Mouse (Mus musculus) kidney, postnatal 10 days (tissue): ENCODE data around the gene Slc2a13.

Experiments
- DNase-seq: peaks from one replicate; pipeline ENCODE4 v3.0.0; 2021; ENCODE audit warnings: mixed read lengths

Gene Slc2a13

GRCm38 (mm10) chr15:91502235-91502634 is 70.8 kb downstream of the Slc2a13 start:
- DNase-seq = no peak

GRCm38 (mm10) chr15:91495014-91495413 is 78.0 kb downstream of the Slc2a13 start:
- DNase-seq = no peak

GRCm38 (mm10) chr15:91479924-91480615 is 93.0 kb downstream of the Slc2a13 start:
- DNase-seq = no peak

GRCm38 (mm10) chr15:91477766-91478165 is 95.3 kb downstream of the Slc2a13 start:
- peak; percentile 70 for DNase-seq

GRCm38 (mm10) chr15:91473690-91474409 is 99.2 kb downstream of the Slc2a13 start:
- no peak for DNase-seq

GRCm38 (mm10) chr15:91465331-91465730 is 107.7 kb downstream of the Slc2a13 start:
- no peak for DNase-seq

GRCm38 (mm10) chr15:91463857-91464435 is 109.1 kb downstream of the Slc2a13 start:
- DNase-seq = no peak

- DNase-seq = peak; percentile 10
These were observed 109.9 kb downstream of the Slc2a13 start for GRCm38 (mm10) chr15:91463026-91463661.

- peak; percentile 27 for DNase-seq
These were observed 111.1 kb downstream of the Slc2a13 start for GRCm38 (mm10) chr15:91461940-91462339.

GRCm38 (mm10) chr15:91457202-91457601 is 115.9 kb downstream of the Slc2a13 start:
- DNase-seq = no peak

- no peak for DNase-seq
These were observed 127.7 kb downstream of the Slc2a13 start for GRCm38 (mm10) chr15:91445399-91445798.

- DNase-seq = no peak
These were observed 129.6 kb downstream of the Slc2a13 start for GRCm38 (mm10) chr15:91443449-91443848.

GRCm38 (mm10) chr15:91439883-91440282 is 133.2 kb downstream of the Slc2a13 start:
- no peak for DNase-seq

- no peak for DNase-seq
These were observed 147.6 kb downstream of the Slc2a13 start for GRCm38 (mm10) chr15:91425426-91425825.

GRCm38 (mm10) chr15:91406979-91407378 is 166.1 kb downstream of the Slc2a13 start:
- no peak for DNase-seq

GRCm38 (mm10) chr15:91395165-91395564 is 177.9 kb downstream of the Slc2a13 start:
- no peak for DNase-seq

- no peak for DNase-seq
These were observed 189.4 kb downstream of the Slc2a13 start for GRCm38 (mm10) chr15:91383694-91384093.

- no peak for DNase-seq
These were observed 190.5 kb downstream of the Slc2a13 start for GRCm38 (mm10) chr15:91382606-91383005.

GRCm38 (mm10) chr15:91381864-91382263 is 191.2 kb downstream of the Slc2a13 start:
- no peak for DNase-seq

- DNase-seq = no peak
These were observed 194.2 kb downstream of the Slc2a13 start for GRCm38 (mm10) chr15:91378751-91379325.

GRCm38 (mm10) chr15:91377568-91377967 is 195.5 kb downstream of the Slc2a13 start:
- DNase-seq = no peak

- DNase-seq = no peak
These were observed 196.0 kb downstream of the Slc2a13 start for GRCm38 (mm10) chr15:91377105-91377504.

- no peak for DNase-seq
These were observed 198.6 kb downstream of the Slc2a13 start for GRCm38 (mm10) chr15:91374441-91374840.
